Mouse (Mus musculus) neural tube, embryonic 14.5 days (tissue): Measurements from ENCODE around the gene Bysl. TPM values are rescaled to one million over a fixed set of nuclear protein-coding genes. Genes with fewer than 3 reads are reported as not detected.

Experiments used
- ATAC-seq: fragments of 200-750 bp; cut with Nextera tagmentation; 2 replicates; pipeline ENCODE4 v1.8.0; 2017; ENCODE audit warnings: low read depth, mild to moderate bottlenecking, moderate TSS enrichment, moderate library complexity
- H3K27ac ChIP-seq: fragments of 300-500 bp; sonication (generic); 2 replicates; pipeline ENCODE4 v1.5.1; 2014; ENCODE audit warnings: low read depth, mild to moderate bottlenecking, control low read depth, low read length, moderate library complexity, mixed read lengths
- H3K27me3 ChIP-seq: fragments of 300-500 bp; sonication (generic); 2 replicates; pipeline ENCODE4 v1.6.1; 2014; ENCODE audit warnings: low read length; ENCODE audit not compliant: control insufficient read depth, insufficient read depth
- H3K36me3 ChIP-seq: fragments of 300-500 bp; sonication (generic); 2 replicates; pipeline ENCODE4 v1.6.1; 2014; ENCODE audit warnings: low read length, mixed read lengths; ENCODE audit not compliant: control insufficient read depth, insufficient read depth
- H3K4me1 ChIP-seq: fragments of 300-500 bp; sonication (generic); 2 replicates; pipeline ENCODE4 v1.6.1; 2014; ENCODE audit warnings: low read length; ENCODE audit not compliant: control insufficient read depth, insufficient read depth
- H3K4me2 ChIP-seq: fragments of 300-500 bp; sonication (generic); 2 replicates; pipeline ENCODE4 v1.6.1; 2014; ENCODE audit warnings: mild to moderate bottlenecking, low read depth, low read length, control low read depth
- H3K4me3 ChIP-seq: fragments of 300-500 bp; sonication (generic); 2 replicates; pipeline ENCODE4 v1.5.1; 2014; ENCODE audit warnings: low read depth, low read length, control low read depth, mixed read lengths
- H3K9ac ChIP-seq: fragments of 300-500 bp; sonication (generic); replicated peaks from 2 replicates; pipeline ENCODE4 v1.6.1; 2014; ENCODE audit warnings: low read depth, mild to moderate bottlenecking, control low read depth, low read length, mixed read lengths
- H3K9me3 ChIP-seq: fragments of 300-500 bp; sonication (generic); 2 replicates; pipeline ENCODE4 v1.6.1; 2016; ENCODE audit warnings: low read length; ENCODE audit not compliant: control insufficient read depth
- WGBS: fragments of 180-500 bp; shearing (Covaris S2); extraction: QIAGEN DNeasy Blood & Tissue Kit; methylation state at CpG from one replicate; pipeline ENCODE4 v1.1.7; 2014; 5-methylcytosine and 5-hydroxymethylcytosine counted together
- polyA plus RNA-seq: library from polyadenylated mRNA; unstranded; fragments of >200 nt; fragmentation: Nextera tagmentation; extraction: Ambion mirVana; gene quantifications from 2 replicates; pipeline ENCODE4 v1.2.1, GENCODE M21; 2014

Gene Bysl
- polyA plus RNA-seq, 1 experiment from 2014 or later, result 32.7 TPM

DNA sequence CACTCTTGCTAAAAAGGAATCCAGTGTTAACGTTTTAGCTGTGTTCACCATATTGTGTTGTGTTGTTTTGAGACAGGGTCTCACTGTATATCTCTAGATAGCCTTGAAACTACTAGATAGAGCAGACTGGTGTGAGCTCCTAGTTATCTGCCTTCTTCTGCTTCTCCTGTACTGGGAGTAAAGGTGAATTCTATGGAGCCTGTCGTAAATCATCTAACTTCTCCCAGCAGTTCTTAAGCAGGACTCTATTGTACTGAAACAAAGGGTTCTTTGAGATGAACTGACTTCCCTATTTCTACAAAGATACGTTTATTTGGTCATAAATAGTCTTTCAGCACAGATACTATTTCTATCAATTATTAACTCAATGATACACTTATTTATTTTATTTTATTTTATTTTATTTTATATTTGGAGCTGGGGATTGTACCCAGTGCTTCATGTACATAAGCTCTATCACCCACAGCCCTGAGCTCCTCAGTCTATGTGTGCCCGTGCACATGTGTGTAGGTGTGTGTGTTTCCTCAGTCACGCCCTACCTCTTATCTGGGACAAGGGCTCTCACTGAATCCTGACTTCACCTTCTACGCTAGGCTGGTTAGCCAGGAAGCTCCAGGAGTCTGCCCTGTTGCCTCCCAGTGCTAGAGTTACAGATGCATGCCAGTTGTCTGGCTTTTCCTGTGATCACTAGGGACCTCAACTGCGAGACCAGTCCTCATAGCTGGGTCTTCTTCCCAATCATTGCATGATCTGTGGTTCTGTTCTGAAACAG lies 22.9 kb upstream of the Bysl start:
- WGBS, result 74% methylated on average over 7 of the region's 7 CpGs

DNA sequence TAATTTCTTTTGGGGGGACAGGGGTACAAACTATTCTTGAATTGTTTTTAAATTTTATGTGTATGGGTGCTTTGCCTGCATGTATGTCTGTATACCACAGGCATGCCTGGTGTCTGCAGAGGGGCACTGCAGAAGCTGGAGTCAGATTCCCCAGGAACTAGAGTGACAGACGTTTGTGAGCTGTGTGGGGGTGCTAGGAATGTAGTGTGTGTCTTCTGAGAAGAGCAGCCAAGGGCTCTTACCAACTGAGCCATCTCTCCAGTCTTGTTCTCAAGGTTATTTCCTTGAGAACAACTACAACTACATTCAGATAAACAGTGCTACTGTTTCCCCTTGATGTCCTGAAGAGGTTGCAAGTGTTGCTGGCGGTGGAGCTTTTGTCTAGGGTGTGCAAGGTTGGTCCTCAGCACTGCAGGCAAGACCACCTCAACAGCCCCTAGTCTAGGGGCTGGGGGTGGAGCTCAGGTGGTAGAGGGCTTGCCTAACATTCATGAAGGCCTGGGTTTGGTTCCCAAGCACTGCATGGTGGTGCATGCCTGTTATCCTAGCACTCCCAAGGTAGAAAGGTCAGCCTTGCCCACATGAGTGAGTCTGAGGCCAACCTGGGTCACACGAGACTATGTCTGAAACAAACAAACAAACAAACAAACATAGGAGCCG lies 21.0 kb upstream of the Bysl start:
- H3K9ac ChIP-seq, result no peak overlapping the region
- peaks cover 19% of the 10 kb centered on the region for H3K4me1 ChIP-seq
- no peaks in the 10 kb centered on the region for H3K9me3 ChIP-seq
- H3K27me3 ChIP-seq, result no peaks in the 10 kb centered on the region
- no peak overlapping the region for H3K4me3 ChIP-seq
- WGBS, result 69% methylated on average over 4 of the region's 4 CpGs
- ATAC-seq, result no peak
- H3K27ac ChIP-seq, result no peak overlapping the region
- no peaks in the 10 kb centered on the region for H3K36me3 ChIP-seq
- no peak overlapping the region for H3K4me2 ChIP-seq

More for the DNA sequence above, 22.9 kb upstream of the Bysl start:
- ATAC-seq, result no peak
- H3K4me1 ChIP-seq, result peaks cover 19% of the 10 kb centered on the region
- H3K27ac ChIP-seq, result no peak overlapping the region
- no peaks in the 10 kb centered on the region for H3K27me3 ChIP-seq
- no peak overlapping the region for H3K4me2 ChIP-seq
- no peak overlapping the region for H3K4me3 ChIP-seq
- no peaks in the 10 kb centered on the region for H3K9me3 ChIP-seq
- no peak overlapping the region for H3K9ac ChIP-seq
- no peaks in the 10 kb centered on the region for H3K36me3 ChIP-seq

DNA sequence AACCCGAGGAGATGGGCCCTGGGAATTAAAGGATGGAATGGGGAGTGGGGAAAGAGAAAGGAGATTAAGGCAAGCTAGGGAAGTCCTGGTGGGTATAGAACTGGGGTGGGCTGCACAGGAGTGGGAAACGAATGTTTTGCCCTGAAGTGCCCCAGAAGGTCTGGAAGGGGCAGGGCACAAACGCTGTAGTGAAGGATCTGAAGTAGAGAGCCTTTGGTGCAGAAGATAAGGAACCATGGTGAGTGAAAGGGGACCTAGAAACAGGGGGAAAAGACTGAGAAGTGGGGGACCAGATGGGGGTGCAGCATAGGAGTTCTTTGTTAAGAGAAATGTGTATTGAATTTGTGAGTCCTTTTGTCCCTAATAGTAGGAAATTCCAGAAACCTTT lies 19.4 kb upstream of the Bysl start, which contains the start of gene Usp49:
Usp49 (plus strand) TSS at position 13 of the 388 bp plus-strand sequence.
- no peaks in the 10 kb centered on the region for H3K36me3 ChIP-seq
- peaks cover 19% of the 10 kb centered on the region for H3K4me1 ChIP-seq
- H3K9me3 ChIP-seq, result no peaks in the 10 kb centered on the region
- peak within 1 kb of the TSS; percentile 95 for H3K27ac ChIP-seq
- no peak for ATAC-seq
- 3% methylated on average over 3 of the region's 3 CpGs for WGBS
- peak within 1 kb of the TSS; percentile 63 for H3K4me3 ChIP-seq
- H3K4me2 ChIP-seq, result peak within 1 kb of the TSS; percentile 80
- H3K27me3 ChIP-seq, result no peaks in the 10 kb centered on the region
- peak within 1 kb of the TSS; percentile 77 for H3K9ac ChIP-seq

DNA sequence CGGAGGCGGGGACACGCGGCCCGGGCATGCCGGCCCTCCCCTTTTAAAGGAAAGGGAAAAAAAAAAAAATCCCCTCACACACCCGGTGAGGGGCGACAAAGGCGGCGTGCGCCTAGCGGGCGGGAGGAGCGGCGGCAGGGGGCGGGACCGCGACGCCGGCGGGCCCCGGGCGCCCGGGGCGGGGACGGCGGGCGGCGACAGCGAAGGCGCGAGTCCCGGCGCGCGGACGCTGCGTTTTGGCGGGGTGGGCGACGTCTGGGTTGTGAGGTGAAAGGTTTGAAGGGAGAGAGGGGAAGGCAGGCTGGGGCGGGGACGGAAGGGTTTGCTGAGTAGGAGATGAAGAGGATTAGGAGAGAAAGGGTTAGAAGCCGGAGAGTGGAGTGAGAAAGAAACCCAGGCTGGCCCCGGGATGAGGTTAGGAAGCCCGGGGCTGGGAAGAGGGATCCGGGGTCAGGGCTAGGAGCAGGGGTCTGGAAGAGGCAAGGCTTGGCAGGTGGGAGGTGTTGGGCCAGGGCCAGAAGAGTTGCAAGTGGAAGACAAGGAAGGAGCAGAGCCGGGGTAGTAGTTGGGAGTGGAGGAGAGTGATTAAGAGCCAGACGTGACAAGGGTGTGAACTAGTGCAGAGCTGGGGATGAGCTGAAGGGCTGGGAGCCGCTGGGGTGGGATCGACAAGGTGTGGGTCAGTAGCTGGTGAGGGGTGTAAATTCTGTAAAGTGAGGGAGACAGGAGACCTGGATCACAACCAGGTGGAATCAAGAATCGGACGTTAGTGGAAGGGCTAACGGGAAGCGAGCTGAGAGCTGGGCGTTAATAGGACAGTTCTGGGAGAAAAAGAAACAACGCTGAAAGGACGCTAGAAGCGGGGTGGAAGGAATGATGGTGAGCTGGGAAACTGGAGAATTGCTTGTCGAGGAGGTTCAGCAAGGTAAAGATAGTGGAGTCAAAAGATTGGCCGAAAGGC lies 18.7 kb upstream of the Bysl start:
- Histone ChIP-seq H3K36me3 (no peaks in the 10 kb centered on the region), H3K9me3 (no peaks in the 10 kb centered on the region), H3K9ac (peak overlapping the region; percentile 77), H3K4me2 (peak overlapping the region; percentile 80), H3K27ac (peak overlapping the region; percentile 95), H3K27me3 (no peaks in the 10 kb centered on the region), H3K4me3 (peak overlapping the region; percentile 63), H3K4me1 (peaks cover 19% of the 10 kb centered on the region)
- WGBS, result under 1% methylated on average over 57 of the region's 61 CpGs
- peak; percentile 58 for ATAC-seq

DNA sequence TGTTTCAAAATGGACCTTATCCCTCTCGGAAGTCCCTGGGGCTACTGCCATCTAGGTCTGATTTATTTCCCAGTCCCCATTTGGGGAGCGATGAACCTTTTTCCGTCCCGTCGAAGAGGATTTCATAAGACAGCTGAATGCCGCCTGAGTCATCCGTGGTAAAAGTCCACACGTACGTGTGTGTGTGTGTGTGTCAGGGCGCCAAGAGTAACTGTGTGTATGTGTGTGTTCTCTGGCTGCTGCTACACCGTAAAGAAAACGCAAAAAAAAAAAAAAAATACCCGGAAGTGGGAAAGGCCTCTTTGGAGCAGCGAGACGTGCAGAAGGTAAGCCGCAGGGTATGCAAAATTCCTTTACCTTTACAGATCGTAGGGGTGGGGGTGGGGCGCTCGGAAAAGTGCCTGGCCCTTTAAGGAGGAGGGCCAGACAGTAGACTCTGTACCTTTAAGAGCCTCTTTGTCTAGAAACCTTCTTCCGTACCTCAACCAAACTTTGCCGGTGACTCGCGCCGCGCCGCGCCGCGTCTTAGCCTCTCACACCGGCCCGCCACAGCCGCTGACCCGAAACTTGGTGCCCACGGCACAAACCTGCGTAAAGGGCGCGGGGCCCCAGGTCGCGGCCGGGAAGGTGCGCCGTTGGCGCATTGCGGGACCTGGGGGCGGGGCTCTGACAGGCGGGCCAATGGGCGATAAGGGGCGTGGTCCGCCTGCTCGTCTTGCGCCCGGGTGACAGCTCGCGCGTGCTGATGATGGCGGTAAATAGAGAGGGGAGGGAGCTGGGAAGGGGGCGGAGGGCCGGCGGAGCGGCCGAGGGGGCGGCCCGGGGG lies 17.8 kb upstream of the Bysl start:
- Histone ChIP-seq H3K9me3 (no peaks in the 10 kb centered on the region), H3K27ac (peak overlapping the region; percentile 95), H3K27me3 (no peaks in the 10 kb centered on the region), H3K9ac (peak overlapping the region; percentile 77), H3K4me2 (peak overlapping the region; percentile 57), H3K4me1 (peaks cover 19% of the 10 kb centered on the region), H3K4me3 (peak overlapping the region; percentile 63), H3K36me3 (peaks cover 3% of the 10 kb centered on the region; the same call in 1 of the 2 replicates)
- WGBS, result under 1% methylated on average over 59 of the region's 63 CpGs
- ATAC-seq, result peak; percentile 93

DNA sequence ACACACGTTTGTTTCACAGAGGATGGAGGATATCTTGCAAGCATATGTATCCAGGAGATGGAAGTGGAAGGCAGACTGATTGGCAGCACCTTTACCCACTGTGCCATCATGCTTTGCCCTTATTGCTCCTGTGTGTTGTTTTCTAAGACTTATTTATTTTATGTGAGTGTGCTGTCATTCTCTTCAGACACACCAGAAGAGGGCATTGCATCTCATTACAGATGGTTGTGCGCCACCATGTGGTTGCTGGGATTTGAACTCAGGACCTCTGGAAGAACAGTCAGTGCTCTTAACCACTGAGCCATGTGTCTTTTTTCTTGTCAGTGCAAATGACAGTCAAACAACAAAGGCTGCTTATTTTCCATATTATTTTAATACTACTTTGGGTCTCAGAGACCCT lies 16.5 kb upstream of the Bysl start:
- no peaks in the 10 kb centered on the region for H3K9me3 ChIP-seq
- no peak overlapping the region; the same call in 1 of the 2 replicates for H3K4me2 ChIP-seq
- WGBS, result 86% methylated on average over 2 of the region's 2 CpGs
- no peak overlapping the region for H3K27ac ChIP-seq
- H3K36me3 ChIP-seq, result peaks cover 15% of the 10 kb centered on the region
- no peaks in the 10 kb centered on the region for H3K27me3 ChIP-seq
- no peak overlapping the region for H3K9ac ChIP-seq
- ATAC-seq, result no peak
- H3K4me1 ChIP-seq, result peaks cover 19% of the 10 kb centered on the region
- no peak overlapping the region for H3K4me3 ChIP-seq

DNA sequence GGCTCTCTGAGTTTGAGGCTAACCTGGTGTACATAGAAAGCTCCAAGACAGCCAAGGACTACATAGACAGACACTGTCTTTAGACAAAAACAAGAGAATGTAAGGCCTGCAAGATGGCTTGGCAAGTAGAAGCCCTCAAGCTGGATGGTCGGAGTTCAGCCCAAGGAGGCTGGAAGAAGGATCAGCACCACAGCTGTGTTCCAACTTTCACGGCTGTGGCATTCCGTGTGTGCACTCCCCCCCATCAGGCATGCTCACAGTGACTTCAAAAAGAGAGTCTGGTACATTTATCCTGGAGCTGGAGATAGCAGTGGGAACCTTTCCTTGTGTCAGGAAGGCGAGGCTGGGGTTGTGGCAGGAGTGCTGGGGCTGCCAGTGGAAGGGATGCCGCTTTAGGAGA lies 14.7 kb upstream of the Bysl start:
- peaks cover 23% of the 10 kb centered on the region for H3K36me3 ChIP-seq
- ATAC-seq, result no peak
- no peaks in the 10 kb centered on the region for H3K27me3 ChIP-seq
- H3K4me3 ChIP-seq, result no peak overlapping the region
- no peak overlapping the region for H3K4me2 ChIP-seq
- no peak overlapping the region for H3K9ac ChIP-seq
- 91% methylated on average over 5 of the region's 5 CpGs for WGBS
- H3K9me3 ChIP-seq, result no peaks in the 10 kb centered on the region
- H3K27ac ChIP-seq, result no peak overlapping the region
- H3K4me1 ChIP-seq, result peaks cover 6% of the 10 kb centered on the region

DNA sequence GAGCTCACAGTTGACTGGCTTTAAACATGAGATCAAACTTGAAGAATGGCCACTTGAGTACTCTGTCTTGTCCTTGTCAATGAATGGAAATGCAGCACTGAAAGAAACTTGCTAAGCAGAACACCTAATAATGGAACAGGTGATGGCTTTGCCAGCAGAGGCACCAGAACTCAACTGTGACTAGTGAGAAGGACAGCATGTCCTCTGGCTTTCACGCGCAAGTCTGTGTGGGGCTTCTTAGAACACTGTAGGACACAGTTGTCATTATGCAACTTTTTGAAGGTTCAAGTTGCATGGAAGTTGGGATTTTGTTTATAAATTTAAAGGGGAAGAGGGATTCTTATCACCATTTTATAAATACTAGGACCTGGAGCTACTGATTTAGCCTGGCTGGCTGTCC lies 13.8 kb upstream of the Bysl start:
- Histone ChIP-seq H3K4me2 (no peak overlapping the region), H3K9me3 (no peaks in the 10 kb centered on the region), H3K4me1 (no peaks in the 10 kb centered on the region), H3K9ac (no peak overlapping the region), H3K27ac (no peak overlapping the region), H3K36me3 (peaks cover 23% of the 10 kb centered on the region), H3K4me3 (no peak overlapping the region), H3K27me3 (no peaks in the 10 kb centered on the region)
- no peak for ATAC-seq
- whole genome bisulfite sequencing, result 89% methylated on average over 2 of the region's 2 CpGs
